Mouse (Mus musculus) embryonic fibroblast, embryonic 13.5 days (primary cell): Measurements from ENCODE around the gene Pknox1.

Experiments used
- CTCF ChIP-seq: IDR thresholded peaks from 2 replicates; pipeline ENCODE4 v1.5.1; 2011; ENCODE audit warnings: mild to moderate bottlenecking, control low read depth, low read length, moderate library complexity, borderline replicate concordance; ENCODE audit not compliant: insufficient read depth
- POLR2A ChIP-seq: IDR thresholded peaks from 2 replicates; pipeline ENCODE4 v1.6.1; 2011; ENCODE audit warnings: low read depth, mild to moderate bottlenecking, control low read depth, low read length, moderate library complexity

DNA sequence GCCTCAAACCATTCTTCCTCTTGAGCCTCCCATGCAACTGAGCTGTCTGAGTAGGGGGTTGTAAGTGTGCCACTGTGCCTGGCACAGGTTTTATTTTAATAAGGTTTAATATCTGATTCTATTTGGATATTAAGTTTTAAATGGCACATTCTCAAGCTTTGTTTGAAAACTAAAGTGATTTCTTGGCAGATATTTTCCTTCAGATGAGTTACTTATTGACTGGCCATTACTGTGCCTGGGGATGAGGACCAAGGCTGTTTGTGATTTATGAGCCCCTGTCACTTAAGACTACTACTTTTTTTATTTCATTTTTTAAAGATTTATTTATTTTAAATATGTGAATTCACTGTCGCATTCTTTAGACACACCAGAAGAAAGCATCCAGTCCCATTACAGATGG is 5.2 kb downstream of the Pknox1 start:
- TF ChIP-seq CTCF = no peak
- TF ChIP-seq POLR2A = no peak
